Mouse (Mus musculus) testis, adult 2 months (tissue): Measurements from ENCODE around the gene Zkscan14.

Experiments
- CTCF ChIP-seq: fragments of 200-500 bp; IDR thresholded peaks from 2 replicates; pipeline ENCODE4 v1.5.1; 2012; ENCODE audit warnings: low read depth, mild to moderate bottlenecking, inconsistent platforms, low read length, moderate library complexity; ENCODE audit not compliant: control insufficient read depth, insufficient read depth, insufficient replicate concordance
- POLR2A ChIP-seq: fragments of 200-500 bp; IDR thresholded peaks from 2 replicates; pipeline ENCODE4 v1.6.1; 2012; ENCODE audit warnings: low read depth, mild to moderate bottlenecking, inconsistent platforms, low read length, moderate library complexity; ENCODE audit not compliant: control insufficient read depth

GRCm38 (mm10) chr5:145189416-145189815 is 12.3 kb downstream of the Zkscan14 start:
- TF ChIP-seq CTCF (no peak), POLR2A (no peak)
